Mouse (Mus musculus): ENCODE data around the gene Clca3a1.

GRCm38 (mm10) chr3:144703959-144704358 lies 56.8 kb downstream of the Clca3a1 start:
- TF ChIP-seq POLR2A (IDR thresholded peaks at IDR 0.05; ENCODE audit: insufficient read depth, low read length) (no peak), CTCF (IDR thresholded peaks at IDR 0.05; ENCODE audit: low read depth, low read length) (no peak)
